Mouse (Mus musculus): Measurements from ENCODE around the gene Per2. TPM values are rescaled to one million over a fixed set of nuclear protein-coding genes. Genes with fewer than 3 reads are reported as not detected.
A peak's percentile ranks its signal among the peaks of the same experiment; 100 is the strongest.

The Per2 gene
- polyA plus RNA-seq, 1 experiment = 0.21 TPM

DNA sequence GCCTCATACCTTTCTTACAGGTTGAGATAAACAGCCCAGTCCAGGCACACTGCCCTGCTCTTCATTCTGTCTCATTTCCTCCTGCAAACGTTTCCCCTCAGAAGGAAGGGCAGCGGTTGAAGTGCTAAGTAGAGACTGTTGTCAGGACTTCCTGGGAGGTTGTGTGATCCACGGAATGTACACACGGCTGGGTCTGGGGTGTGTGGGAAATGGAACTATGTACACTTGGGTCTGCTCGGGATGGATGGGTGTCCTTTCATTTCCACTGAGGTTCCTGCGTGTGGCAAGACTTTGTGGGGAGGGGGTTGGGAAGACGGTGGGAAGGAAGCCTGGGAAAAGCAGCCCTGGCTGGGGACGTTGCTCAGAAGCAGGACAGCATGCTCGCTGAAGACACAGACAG is 32.7 kb downstream of the Per2 start:
- H3K9ac ChIP-seq (ENCODE audit: low read depth, poor library complexity, severe bottlenecking) = no peak overlapping the region
- H3K27me3 ChIP-seq (ENCODE audit: control insufficient read depth, insufficient read depth, low read length, poor library complexity, severe bottlenecking) = no peaks in the 10 kb centered on the region
- no peaks in the 10 kb centered on the region for H3K36me3 ChIP-seq (ENCODE audit: control insufficient read depth, insufficient read depth, low read length, poor library complexity, severe bottlenecking)
- no peaks in the 10 kb centered on the region for H3K4me1 ChIP-seq (ENCODE audit: control insufficient read depth, insufficient read depth, low read length)
- TF ChIP-seq POLR2A (IDR thresholded peaks at IDR 0.05; ENCODE audit: insufficient read depth, low read length) (no peak), EP300 (IDR thresholded peaks at IDR 0.05; ENCODE audit: insufficient read depth, low read depth, low read length) (no peak), CTCF (IDR thresholded peaks at IDR 0.05; ENCODE audit: low read depth, low read length) (no peak)
- no peak overlapping the region for H3K27ac ChIP-seq (ENCODE audit: insufficient read depth, low read length)
- H3K9me3 ChIP-seq (replicated peaks; ENCODE audit: control insufficient read depth, insufficient read depth, low read length, poor library complexity, severe bottlenecking) = no peaks in the 10 kb centered on the region
- H3K4me3 ChIP-seq (ENCODE audit: low read depth, low read length) = no peak overlapping the region

DNA sequence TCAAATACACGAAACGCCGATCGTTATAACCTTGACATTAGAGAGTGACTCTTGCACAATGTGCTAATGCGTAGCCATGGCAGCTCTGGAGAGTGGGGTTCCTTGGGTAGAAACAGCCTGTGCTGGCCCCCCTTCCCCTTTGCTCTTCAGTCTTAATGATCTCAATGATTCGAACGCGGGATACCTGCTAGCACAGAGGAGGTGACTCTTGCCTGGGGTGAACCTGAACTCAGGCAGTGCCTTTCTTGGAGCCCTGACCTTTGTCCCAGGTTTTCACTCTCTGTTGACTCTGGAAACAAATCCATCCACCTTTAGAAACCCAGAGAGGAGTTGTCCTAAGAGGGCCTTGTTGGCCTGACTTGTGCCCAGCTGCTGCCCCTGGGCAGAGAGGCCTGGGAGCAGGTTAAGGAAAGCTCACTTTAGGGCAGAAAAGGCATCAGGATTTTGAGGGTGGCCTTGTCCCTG is 38.5 kb downstream of the Per2 start:
- no peaks in the 10 kb centered on the region for H3K9me3 ChIP-seq (replicated peaks; ENCODE audit: control insufficient read depth, insufficient read depth, low read length, poor library complexity, severe bottlenecking)
- H3K36me3 ChIP-seq (ENCODE audit: control insufficient read depth, insufficient read depth, low read length, poor library complexity, severe bottlenecking) = no peaks in the 10 kb centered on the region
- H3K4me1 ChIP-seq (ENCODE audit: control insufficient read depth, insufficient read depth, low read length) = no peaks in the 10 kb centered on the region
- H3K27ac ChIP-seq (ENCODE audit: insufficient read depth, low read length) = no peak overlapping the region
- no peak overlapping the region for H3K9ac ChIP-seq (ENCODE audit: low read depth, poor library complexity, severe bottlenecking)
- no peak overlapping the region for H3K4me3 ChIP-seq (ENCODE audit: low read depth, low read length)
- no peak for TF ChIP-seq EP300 (IDR thresholded peaks at IDR 0.05; ENCODE audit: insufficient read depth, low read depth, low read length)
- no peaks in the 10 kb centered on the region for H3K27me3 ChIP-seq (ENCODE audit: control insufficient read depth, insufficient read depth, low read length, poor library complexity, severe bottlenecking)

DNA sequence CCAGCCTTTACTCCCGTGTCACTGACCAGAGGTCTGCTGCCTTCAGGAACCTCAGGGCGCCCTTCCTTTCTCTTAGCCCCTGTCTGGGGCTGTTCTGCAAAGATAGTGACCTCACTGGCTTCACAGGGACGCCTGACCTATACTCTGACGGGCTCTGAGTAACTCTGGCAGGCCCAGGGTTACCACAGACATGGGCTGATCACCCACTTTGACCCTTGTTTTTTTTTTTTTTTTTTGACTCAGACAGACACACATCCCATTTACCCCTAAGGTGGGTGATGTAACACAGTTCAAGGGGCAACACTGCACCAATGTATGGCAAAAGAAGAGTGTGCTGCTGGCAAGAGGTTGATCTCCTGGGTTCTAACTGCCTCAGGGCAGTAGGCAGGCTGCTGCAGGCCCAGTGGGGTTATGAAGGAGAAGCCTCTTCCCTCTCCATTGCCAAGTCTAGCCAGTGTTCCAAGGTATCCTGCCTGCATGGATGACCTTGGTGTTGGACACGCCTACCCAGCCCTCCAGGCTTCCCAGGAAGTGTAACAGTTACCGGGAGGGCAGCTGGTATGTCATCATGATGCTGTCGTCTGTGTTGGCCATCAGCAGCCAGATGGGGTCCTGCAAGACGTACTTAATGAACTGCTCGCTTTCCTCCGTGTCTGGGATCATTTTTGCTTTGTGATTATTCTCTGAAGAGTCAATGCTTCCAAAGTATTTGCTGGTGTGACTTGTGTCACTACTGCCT is 39.1 kb downstream of the Per2 start:
- Histone ChIP-seq H3K9me3 (replicated peaks; ENCODE audit: control insufficient read depth, insufficient read depth, low read length, poor library complexity, severe bottlenecking) (no peaks in the 10 kb centered on the region), H3K27ac (ENCODE audit: insufficient read depth, low read length) (no peak overlapping the region), H3K9ac (ENCODE audit: low read depth, poor library complexity, severe bottlenecking) (no peak overlapping the region), H3K4me3 (ENCODE audit: low read depth, low read length) (no peak overlapping the region), H3K27me3 (ENCODE audit: control insufficient read depth, insufficient read depth, low read length, poor library complexity, severe bottlenecking) (no peaks in the 10 kb centered on the region), H3K36me3 (ENCODE audit: control insufficient read depth, insufficient read depth, low read length, poor library complexity, severe bottlenecking) (no peaks in the 10 kb centered on the region), H3K4me1 (ENCODE audit: control insufficient read depth, insufficient read depth, low read length) (no peaks in the 10 kb centered on the region)
- no peak for TF ChIP-seq POLR2A (IDR thresholded peaks at IDR 0.05; ENCODE audit: insufficient read depth, low read length)
- TF ChIP-seq CTCF (IDR thresholded peaks at IDR 0.05; ENCODE audit: low read depth, low read length) = no peak
- no peak for TF ChIP-seq EP300 (IDR thresholded peaks at IDR 0.05; ENCODE audit: insufficient read depth, low read depth, low read length)

DNA sequence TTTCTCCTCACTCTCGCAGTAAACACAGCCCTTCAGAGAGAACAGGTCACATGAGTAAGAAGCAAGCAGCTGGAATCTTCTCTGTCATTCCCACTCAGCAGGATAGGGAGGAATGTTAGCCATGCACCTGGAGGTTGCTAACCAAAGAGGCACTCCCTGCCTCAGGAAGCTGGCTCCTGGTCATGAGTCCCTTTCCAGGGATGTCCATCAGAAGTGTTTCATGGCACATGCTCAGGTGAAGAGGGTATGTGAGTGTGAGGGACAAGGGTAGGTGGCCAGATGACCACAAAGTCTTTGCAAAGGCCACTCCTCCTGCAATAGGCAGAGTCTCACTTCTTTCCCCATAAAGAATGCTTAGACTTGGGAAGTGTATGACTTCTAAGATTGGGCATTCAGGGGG is 41.1 kb downstream of the Per2 start:
- no peaks in the 10 kb centered on the region for H3K27me3 ChIP-seq (ENCODE audit: control insufficient read depth, insufficient read depth, low read length, poor library complexity, severe bottlenecking)
- no peaks in the 10 kb centered on the region for H3K4me1 ChIP-seq (ENCODE audit: control insufficient read depth, insufficient read depth, low read length)
- TF ChIP-seq POLR2A (IDR thresholded peaks at IDR 0.05; ENCODE audit: insufficient read depth, low read length) (no peak), EP300 (IDR thresholded peaks at IDR 0.05; ENCODE audit: insufficient read depth, low read depth, low read length) (no peak), CTCF (IDR thresholded peaks at IDR 0.05; ENCODE audit: low read depth, low read length) (no peak)
- H3K4me3 ChIP-seq (ENCODE audit: low read depth, low read length) = no peak overlapping the region
- no peak overlapping the region for H3K27ac ChIP-seq (ENCODE audit: insufficient read depth, low read length)
- H3K9me3 ChIP-seq (replicated peaks; ENCODE audit: control insufficient read depth, insufficient read depth, low read length, poor library complexity, severe bottlenecking) = no peaks in the 10 kb centered on the region
- no peak overlapping the region for H3K9ac ChIP-seq (ENCODE audit: low read depth, poor library complexity, severe bottlenecking)
- no peaks in the 10 kb centered on the region for H3K36me3 ChIP-seq (ENCODE audit: control insufficient read depth, insufficient read depth, low read length, poor library complexity, severe bottlenecking)

DNA sequence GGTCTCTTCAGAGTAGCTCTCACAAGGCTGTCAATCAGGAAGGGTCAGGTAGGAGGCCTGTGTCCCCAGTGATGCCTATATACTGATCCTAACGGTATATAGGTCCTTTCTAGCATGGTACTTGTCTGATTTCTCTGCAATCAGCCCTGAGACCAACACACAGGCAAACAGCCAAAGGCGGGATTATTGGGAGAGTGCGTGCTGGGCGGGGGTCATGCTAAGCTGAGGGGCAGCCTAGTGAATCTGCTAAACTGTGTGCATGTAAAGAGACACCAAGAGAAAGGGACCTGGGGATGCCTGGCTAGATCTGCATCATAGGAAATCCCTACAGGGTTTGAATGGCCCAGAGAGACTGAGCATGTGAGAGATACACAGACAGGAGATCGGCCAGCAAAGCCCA is 43.8 kb downstream of the Per2 start:
- TF ChIP-seq POLR2A (IDR thresholded peaks at IDR 0.05; ENCODE audit: insufficient read depth, low read length) (no peak), EP300 (IDR thresholded peaks at IDR 0.05; ENCODE audit: insufficient read depth, low read depth, low read length) (no peak), CTCF (IDR thresholded peaks at IDR 0.05; ENCODE audit: low read depth, low read length) (no peak)
- H3K27me3 ChIP-seq (ENCODE audit: control insufficient read depth, insufficient read depth, low read length, poor library complexity, severe bottlenecking) = no peaks in the 10 kb centered on the region
- H3K9ac ChIP-seq (ENCODE audit: low read depth, poor library complexity, severe bottlenecking) = no peak overlapping the region
- H3K9me3 ChIP-seq (replicated peaks; ENCODE audit: control insufficient read depth, insufficient read depth, low read length, poor library complexity, severe bottlenecking) = no peaks in the 10 kb centered on the region
- no peaks in the 10 kb centered on the region for H3K4me1 ChIP-seq (ENCODE audit: control insufficient read depth, insufficient read depth, low read length)
- no peak overlapping the region for H3K4me3 ChIP-seq (ENCODE audit: low read depth, low read length)
- H3K36me3 ChIP-seq (ENCODE audit: control insufficient read depth, insufficient read depth, low read length, poor library complexity, severe bottlenecking) = no peaks in the 10 kb centered on the region
- H3K27ac ChIP-seq (ENCODE audit: insufficient read depth, low read length) = no peak overlapping the region

DNA sequence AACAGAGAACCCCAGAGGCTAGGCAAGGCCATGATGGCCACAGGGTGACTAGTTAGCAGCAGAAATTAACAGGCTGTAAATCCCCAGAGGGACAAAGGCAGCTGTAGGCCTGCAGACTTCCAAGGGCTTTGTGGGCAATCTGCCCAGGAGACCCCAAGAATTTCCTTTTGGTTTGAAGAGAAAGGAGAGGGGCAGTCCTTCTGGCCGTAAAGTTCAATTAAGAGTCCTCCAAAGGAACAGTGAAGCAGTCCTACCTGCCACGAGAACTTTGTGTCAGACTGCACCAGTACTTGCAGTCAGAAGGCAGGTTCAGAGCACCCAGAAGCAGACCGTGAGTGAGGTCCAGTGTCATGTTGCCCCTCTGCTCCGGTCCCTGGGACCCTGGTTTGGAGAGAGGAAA is 44.2 kb downstream of the Per2 start:
- no peaks in the 10 kb centered on the region for H3K4me1 ChIP-seq (ENCODE audit: control insufficient read depth, insufficient read depth, low read length)

More for the DNA sequence above, 44.2 kb downstream of the Per2 start:
- H3K36me3 ChIP-seq (ENCODE audit: control insufficient read depth, insufficient read depth, low read length, poor library complexity, severe bottlenecking) = no peaks in the 10 kb centered on the region
- 0 out of 2 replicates have a peak overlapping the region, but pooled peaks have one; percentile 7 for H3K9ac ChIP-seq (ENCODE audit: low read depth, poor library complexity, severe bottlenecking)
- H3K4me3 ChIP-seq (ENCODE audit: low read depth, low read length) = no peak overlapping the region
- H3K27me3 ChIP-seq (ENCODE audit: control insufficient read depth, insufficient read depth, low read length, poor library complexity, severe bottlenecking) = no peaks in the 10 kb centered on the region
- no peaks in the 10 kb centered on the region for H3K9me3 ChIP-seq (replicated peaks; ENCODE audit: control insufficient read depth, insufficient read depth, low read length, poor library complexity, severe bottlenecking)
- TF ChIP-seq EP300 (IDR thresholded peaks at IDR 0.05; ENCODE audit: insufficient read depth, low read depth, low read length) (no peak), POLR2A (IDR thresholded peaks at IDR 0.05; ENCODE audit: insufficient read depth, low read length) (no peak), CTCF (IDR thresholded peaks at IDR 0.05; ENCODE audit: low read depth, low read length) (no peak)
- no peak overlapping the region for H3K27ac ChIP-seq (ENCODE audit: insufficient read depth, low read length)

Measured in ES-Bruce4 (cell line).